Mouse (Mus musculus) spleen, adult 2 months (tissue): ENCODE measurements around the gene Rpl24. TPM values are rescaled to one million over a fixed set of nuclear protein-coding genes. Genes with fewer than 3 reads are reported as not detected.
A peak's percentile ranks its signal among the peaks of the same experiment; 100 is the strongest.

Experiments
- DNase-seq, 2 experiments: peaks; one replicate each; pipeline versions ENCODE4 v3.0.0 to v3.0.0-alpha.2; 2012 to 2021; ENCODE audit warnings: low spot score in 2 of 2, low read depth in 1 of 2
- H3K27ac ChIP-seq: fragments of 200-500 bp; 2 replicates; pipeline ENCODE4 v1.5.1; 2012; ENCODE audit warnings: low read length, inconsistent platforms; ENCODE audit not compliant: insufficient read depth
- H3K27me3 ChIP-seq: fragments of 200-500 bp; 2 replicates; pipeline ENCODE4 v1.6.1; 2012; ENCODE audit warnings: mild to moderate bottlenecking, moderate library complexity, low read length, inconsistent platforms; ENCODE audit not compliant: control insufficient read depth, insufficient read depth
- H3K36me3 ChIP-seq: fragments of 200-500 bp; 2 replicates; pipeline ENCODE4 v1.6.1; 2012; ENCODE audit warnings: mild to moderate bottlenecking, low read length, inconsistent platforms; ENCODE audit not compliant: control insufficient read depth, insufficient read depth
- H3K4me1 ChIP-seq: fragments of 200-500 bp; 2 replicates; pipeline ENCODE4 v1.6.1; 2011; ENCODE audit warnings: inconsistent platforms; ENCODE audit not compliant: control insufficient read depth, insufficient read depth, insufficient read length
- H3K4me3 ChIP-seq: fragments of 200-500 bp; 2 replicates; pipeline ENCODE4 v1.5.1; 2011; ENCODE audit warnings: mild to moderate bottlenecking, inconsistent platforms; ENCODE audit not compliant: insufficient read depth, insufficient read length; ENCODE audit errors: extremely low read depth
- CTCF ChIP-seq: fragments of 200-500 bp; IDR thresholded peaks from 2 replicates; pipeline ENCODE4 v1.5.1; 2011; ENCODE audit warnings: mild to moderate bottlenecking, inconsistent platforms; ENCODE audit not compliant: insufficient read depth, insufficient read length, insufficient replicate concordance; ENCODE audit errors: extremely low read depth
- POLR2A ChIP-seq: fragments of 200-500 bp; IDR thresholded peaks from 2 replicates; pipeline ENCODE4 v1.6.1; 2011; ENCODE audit warnings: low read depth, low read length, inconsistent platforms
- WGBS: fragments of 180-500 bp; shearing (Covaris S2); methylation state at CpG from one replicate; pipeline ENCODE4 v1.1.7; 2018; 5-methylcytosine and 5-hydroxymethylcytosine counted together
- polyA plus RNA-seq: library from polyadenylated mRNA; depleted of rRNA; stranded (reverse); fragments of >200 nt; gene quantifications from 2 replicates; pipeline ENCODE4 v1.2.3, GENCODE M21; 2012; rRNA removed

Rpl24 gene
- polyA plus RNA-seq = 76.2 and 82.6 TPM in 2 replicates

DNA sequence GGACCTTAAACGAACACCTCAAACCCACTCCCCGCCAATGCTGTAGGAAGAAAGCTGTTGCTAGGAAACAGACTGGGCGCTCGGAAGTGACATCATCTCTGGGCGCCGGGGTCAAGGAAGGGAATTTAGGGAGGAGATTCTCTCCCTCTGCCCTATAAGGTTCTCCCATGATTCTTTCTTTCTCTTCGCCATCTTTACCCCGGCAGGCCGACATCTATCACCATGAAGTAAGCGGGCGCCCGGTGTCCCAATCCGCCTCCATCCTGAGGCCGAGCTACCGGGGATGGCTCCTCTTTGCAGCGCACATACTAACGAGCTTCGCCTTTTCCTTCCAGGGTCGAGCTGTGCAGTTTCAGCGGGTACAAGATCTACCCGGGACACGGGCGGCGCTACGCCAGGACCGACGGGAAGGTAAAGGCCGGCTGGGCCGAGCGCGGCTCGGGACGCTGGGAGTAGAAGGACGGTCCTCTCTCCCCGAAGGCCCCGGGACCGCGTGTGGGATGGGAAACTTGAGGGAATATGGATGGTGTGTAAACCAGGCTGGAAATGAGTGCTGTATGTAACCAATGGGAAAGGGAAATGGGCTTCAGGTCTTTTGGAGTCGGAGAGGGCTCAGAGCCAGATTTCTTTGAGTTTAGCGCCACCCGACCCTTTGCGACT, at the start of gene Rpl24:
Rpl24 (plus strand) TSS at position 64 of the 660 bp plus-strand sequence.
- DNase-seq = peak; percentile 85 to 93
- Histone ChIP-seq H3K4me3 (peak within 1 kb of the TSS; percentile 99), H3K27me3 (no peaks in the 10 kb centered on the region), H3K36me3 (peaks cover 15% of the 10 kb centered on the region), H3K4me1 (no peaks in the 10 kb centered on the region), H3K27ac (peak within 1 kb of the TSS; percentile 88)
- TF ChIP-seq POLR2A (peak; percentile 14; the same call in 1 of the 2 replicates), CTCF (no peak)
- WGBS = under 1% methylated on average over 42 of the region's 42 CpGs

DNA sequence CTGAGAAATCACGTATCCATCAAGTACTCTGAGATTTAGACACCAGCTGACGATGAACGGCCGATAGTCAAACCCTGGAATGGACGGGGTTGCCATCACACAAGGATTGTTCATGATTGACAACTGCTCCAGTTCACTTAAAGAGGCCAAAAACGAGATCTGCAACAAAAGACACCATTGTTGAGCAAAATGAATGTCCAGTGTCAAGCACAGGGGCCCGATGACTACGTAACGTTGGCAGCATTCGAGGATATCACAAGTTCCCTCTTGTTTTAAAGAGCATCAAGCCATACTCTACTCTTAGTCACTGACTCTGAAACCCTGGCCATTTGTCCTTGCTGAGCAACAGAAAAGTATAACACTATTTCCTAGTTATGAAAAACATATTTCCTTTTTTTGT, 44.0 kb upstream of the Rpl24 start:
- WGBS = 95% methylated on average over 10 of the region's 10 CpGs
- TF ChIP-seq CTCF (no peak), POLR2A (no peak)

DNA sequence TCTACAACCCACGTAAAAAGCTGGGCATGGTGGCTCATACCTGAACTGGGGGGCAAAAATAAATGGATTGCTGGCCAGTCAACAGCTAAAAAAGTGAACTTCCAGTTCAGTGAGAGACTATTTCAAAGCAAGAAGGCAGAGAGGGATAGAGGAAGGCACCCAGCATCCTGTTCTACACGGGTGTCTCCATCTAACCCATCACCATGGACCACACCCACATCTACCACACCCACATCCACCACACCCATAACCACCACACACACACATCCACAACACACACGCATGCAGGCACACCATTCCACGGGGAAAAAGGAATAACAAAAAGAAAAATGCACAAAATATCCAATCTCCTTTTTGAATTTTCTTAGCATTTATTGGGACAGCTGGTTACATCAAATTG, 42.1 kb upstream of the Rpl24 start:
- Histone ChIP-seq H3K27ac (0 out of 2 replicates have a peak overlapping the region, but pooled peaks have one; percentile 6), H3K4me1 (peaks cover 2% of the 10 kb centered on the region; the same call in 1 of the 2 replicates), H3K27me3 (no peaks in the 10 kb centered on the region), H3K4me3 (no peak overlapping the region), H3K36me3 (peaks cover 2% of the 10 kb centered on the region; the same call in 1 of the 2 replicates)
- whole genome bisulfite sequencing = 68% methylated on average over 4 of the region's 4 CpGs
- no peak for DNase-seq
- no peak for TF ChIP-seq CTCF
- no peak for TF ChIP-seq POLR2A

More for the DNA sequence above, 44.0 kb upstream of the Rpl24 start:
- H3K27me3 ChIP-seq = no peaks in the 10 kb centered on the region
- H3K4me1 ChIP-seq = peaks cover 2% of the 10 kb centered on the region; the same call in 1 of the 2 replicates
- no peak overlapping the region for H3K4me3 ChIP-seq
- peaks cover 5% of the 10 kb centered on the region; the same call in 1 of the 2 replicates for H3K36me3 ChIP-seq
- no peak for DNase-seq
- H3K27ac ChIP-seq = no peak overlapping the region

DNA sequence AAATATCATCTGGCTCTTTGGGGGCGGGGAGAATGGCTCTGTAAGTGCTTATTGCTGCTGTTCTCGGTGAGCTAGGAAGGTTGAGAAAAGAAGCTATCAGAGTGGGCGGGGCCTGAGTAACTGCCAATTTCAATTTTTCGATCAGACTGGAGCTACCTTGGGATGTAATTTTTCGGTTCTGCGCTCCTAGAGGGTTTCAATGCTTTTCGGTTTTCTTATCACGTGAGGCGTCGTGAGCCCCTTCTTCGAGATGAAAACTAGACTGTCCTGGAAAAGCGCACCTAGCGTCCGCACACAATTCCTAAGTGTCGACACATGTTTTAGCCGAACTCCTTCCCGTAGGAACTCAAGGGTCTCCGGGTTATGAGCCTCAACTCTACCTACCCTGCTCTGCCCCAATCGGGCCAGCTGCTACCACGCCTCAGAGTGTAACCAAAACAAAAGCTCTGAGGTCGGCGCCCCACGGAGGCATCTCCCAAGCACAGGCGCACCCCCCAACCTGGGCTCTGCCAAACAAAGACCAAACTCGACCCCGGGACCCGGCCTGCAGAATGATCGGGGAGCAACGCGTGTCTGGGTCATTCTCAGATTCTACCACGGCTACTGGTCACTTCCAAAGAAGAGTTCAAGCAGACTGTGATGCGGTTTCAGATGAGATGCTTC, 32.3 kb upstream of the Rpl24 start:
- H3K4me3 ChIP-seq = peak overlapping the region; percentile 77
- TF ChIP-seq CTCF = no peak
- TF ChIP-seq POLR2A = no peak
- under 1% methylated on average over 32 of the region's 32 CpGs for WGBS
- H3K27ac ChIP-seq = peak overlapping the region; percentile 51
- no peaks in the 10 kb centered on the region for H3K27me3 ChIP-seq
- no peaks in the 10 kb centered on the region for H3K36me3 ChIP-seq
- DNase-seq = peak in 1 of 2 experiments; percentile 49
- no peaks in the 10 kb centered on the region for H3K4me1 ChIP-seq

DNA sequence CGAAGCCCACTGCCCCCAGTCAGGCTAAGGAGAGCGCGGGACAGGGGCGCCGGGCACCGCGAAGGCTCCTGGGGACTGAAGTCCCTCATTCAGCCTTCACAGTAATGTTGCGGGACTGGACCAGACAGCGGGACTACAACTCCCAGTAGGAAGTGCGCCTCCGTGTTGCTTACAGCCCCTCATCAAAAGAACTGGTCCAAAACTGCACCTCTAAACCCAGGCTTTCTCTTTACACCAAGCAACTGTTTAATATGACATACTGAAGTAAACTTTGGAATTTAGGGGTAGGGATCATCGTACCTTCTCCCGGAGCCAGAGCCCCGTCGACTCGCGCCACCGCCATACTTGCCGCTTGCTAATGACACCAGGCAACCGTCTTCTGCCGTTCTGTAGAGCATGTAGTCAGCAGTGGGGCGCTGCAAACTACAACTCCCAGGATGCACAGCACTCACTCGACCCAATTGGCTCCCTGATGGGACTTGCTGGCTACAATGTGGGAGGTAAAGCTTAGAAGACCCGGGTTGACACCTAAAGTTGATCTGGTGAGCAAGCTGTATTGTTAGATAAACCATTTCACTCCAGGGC, 31.5 kb upstream of the Rpl24 start, which contains the start of gene Cep97:
Cep97 (minus strand) TSS at position 403 of the 585 bp plus-strand sequence.
- Histone ChIP-seq H3K27ac (peak within 1 kb of the TSS; percentile 51), H3K36me3 (no peaks in the 10 kb centered on the region), H3K27me3 (no peaks in the 10 kb centered on the region), H3K4me1 (no peaks in the 10 kb centered on the region), H3K4me3 (peak within 1 kb of the TSS; percentile 77)
- DNase-seq = peak; percentile 83 to 90
- under 1% methylated on average over 24 of the region's 24 CpGs for WGBS
- TF ChIP-seq POLR2A (peak; percentile 44), CTCF (no peak)

DNA sequence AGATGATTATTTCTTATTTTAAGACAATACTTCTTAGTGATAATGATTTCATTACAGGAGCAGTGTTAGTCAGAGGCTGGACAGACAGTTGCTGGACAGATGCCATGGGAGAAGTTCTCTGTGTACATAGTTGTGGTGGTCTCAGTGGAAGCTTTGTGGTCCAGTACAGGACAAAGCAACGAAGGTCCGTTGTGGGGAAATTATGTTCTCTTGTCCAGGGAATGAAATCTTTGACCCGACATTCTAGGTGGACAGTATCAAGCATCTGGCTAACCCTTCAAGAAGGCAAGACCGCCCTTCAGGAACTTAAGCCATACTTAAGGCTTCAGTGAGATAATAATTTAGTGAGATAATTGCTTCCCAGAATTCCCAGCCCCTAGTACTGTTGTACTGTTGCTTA, 27.3 kb upstream of the Rpl24 start:
- DNase-seq = no peak
- TF ChIP-seq CTCF = no peak
- TF ChIP-seq POLR2A = no peak
- no peaks in the 10 kb centered on the region for H3K4me1 ChIP-seq
- H3K27me3 ChIP-seq = no peaks in the 10 kb centered on the region
- no peaks in the 10 kb centered on the region for H3K36me3 ChIP-seq
- H3K4me3 ChIP-seq = no peak overlapping the region
- WGBS = 90% methylated on average over 4 of the region's 4 CpGs
- no peak overlapping the region for H3K27ac ChIP-seq
